Mouse (Mus musculus) lung, adult 2 months (tissue): ENCODE measurements at regions not wholly inside any gene's neighbourhood (a gene's known extent, or its start where the extent isn't known, plus 50 kb on each side); places are given as distances from the start of the nearest gene placed in this dataset.

Experiments used
- CTCF ChIP-seq: fragments of 200-500 bp; IDR thresholded peaks from 2 replicates; pipeline ENCODE4 v1.5.1; 2011; ENCODE audit warnings: mild to moderate bottlenecking, low read length, control low read depth; ENCODE audit not compliant: insufficient read depth
- POLR2A ChIP-seq: fragments of 200-500 bp; IDR thresholded peaks from 2 replicates; pipeline ENCODE4 v1.6.1; 2011; ENCODE audit warnings: low read depth, mild to moderate bottlenecking, control low read depth, low read length, borderline replicate concordance; ENCODE audit errors: extremely low read depth

DNA sequence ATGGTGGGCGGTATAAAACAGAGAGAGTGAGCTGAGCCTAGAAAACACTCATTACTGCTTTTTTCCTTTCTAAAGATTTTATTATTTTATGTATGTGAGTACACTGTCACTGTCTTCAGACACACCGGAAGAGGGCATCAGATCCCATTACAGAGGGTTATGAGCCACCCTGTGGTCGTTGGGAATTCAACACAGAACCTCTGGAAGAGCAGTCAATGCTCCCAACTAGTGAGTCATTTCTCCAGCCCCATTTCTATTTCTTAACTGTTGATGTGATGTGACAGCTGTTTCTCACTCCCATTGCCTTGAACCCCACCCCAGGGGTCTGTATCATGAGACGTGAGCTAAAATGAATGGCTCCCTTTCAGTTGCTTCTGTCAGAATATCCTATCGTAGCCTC, 82.6 kb upstream of the Haao start:
- TF ChIP-seq CTCF (no peak), POLR2A (no peak)
